Mouse (Mus musculus) spleen, postnatal 4 days (tissue): ENCODE results near the gene Dnajb1.
"Not testable (repeated sequence)": the region's sequence is repeated elsewhere in the genome, so short reads cannot be mapped to it uniquely, and the experiment has no call there.

Experiments
- DNase-seq, 2 experiments: peaks; one replicate each; pipeline ENCODE4 v3.0.0; 2022; ENCODE audit warnings: low spot score in 2 of 2

Gene Dnajb1

GRCm38 (mm10) chr8:83578131-83579055 is 29.6 kb upstream of the Dnajb1 start:
- peak; percentile 11 to 59 for DNase-seq

GRCm38 (mm10) chr8:83579676-83580075 is 28.3 kb upstream of the Dnajb1 start:
- peak; percentile 8 to 54 for DNase-seq

DNA sequence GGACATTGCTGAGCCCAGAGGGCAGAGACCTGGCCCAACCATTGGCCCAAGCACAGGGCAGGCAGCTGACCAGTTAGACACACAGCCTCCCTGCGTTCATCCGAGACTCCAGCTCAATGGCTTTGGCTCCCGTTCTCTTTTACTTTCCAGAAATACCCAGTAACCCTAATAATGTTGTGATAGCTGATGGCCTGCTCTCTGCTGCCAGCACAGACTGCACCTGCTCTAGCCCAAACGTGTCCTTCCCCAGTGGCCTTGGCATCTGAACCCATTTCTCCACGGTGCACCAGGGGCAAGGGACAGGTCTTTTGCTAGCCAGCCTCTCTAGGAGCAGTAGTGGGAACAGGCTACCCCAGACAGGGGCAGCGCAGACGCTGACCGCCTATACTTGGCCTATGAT is 27.2 kb upstream of the Dnajb1 start:
- no peak for DNase-seq

- no peak for DNase-seq
Measured at GRCm38 (mm10) chr8:83582226-83582625, 25.8 kb upstream of the Dnajb1 start.

GRCm38 (mm10) chr8:83583236-83583635 is 24.8 kb upstream of the Dnajb1 start:
- no peak for DNase-seq

GRCm38 (mm10) chr8:83584771-83585170 is 23.2 kb upstream of the Dnajb1 start:
- no peak for DNase-seq

- no peak for DNase-seq
Measured at GRCm38 (mm10) chr8:83585333-83585732, 22.7 kb upstream of the Dnajb1 start.

DNA sequence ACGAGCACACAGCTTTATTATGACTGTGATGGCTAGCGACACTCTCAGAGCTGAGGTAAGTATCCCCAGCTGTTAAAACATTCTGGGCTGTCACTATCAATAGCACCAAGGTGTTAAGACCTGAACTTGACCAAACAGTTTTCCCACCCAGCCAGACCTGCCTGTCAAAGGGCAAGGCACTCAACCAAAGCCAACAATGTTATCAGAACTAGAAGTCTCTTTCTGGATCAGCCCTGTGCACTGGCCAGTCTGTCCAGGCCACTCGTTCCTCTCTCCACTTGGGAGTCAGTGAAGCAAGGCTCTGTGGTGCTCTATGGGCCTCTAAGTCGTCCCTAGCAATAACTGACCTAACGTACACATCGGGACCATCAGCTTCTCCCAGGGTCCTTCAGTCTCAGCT is 20.3 kb upstream of the Dnajb1 start:
- DNase-seq, result no peak

GRCm38 (mm10) chr8:83588886-83589285 is 19.1 kb upstream of the Dnajb1 start:
- DNase-seq, result no peak

DNA sequence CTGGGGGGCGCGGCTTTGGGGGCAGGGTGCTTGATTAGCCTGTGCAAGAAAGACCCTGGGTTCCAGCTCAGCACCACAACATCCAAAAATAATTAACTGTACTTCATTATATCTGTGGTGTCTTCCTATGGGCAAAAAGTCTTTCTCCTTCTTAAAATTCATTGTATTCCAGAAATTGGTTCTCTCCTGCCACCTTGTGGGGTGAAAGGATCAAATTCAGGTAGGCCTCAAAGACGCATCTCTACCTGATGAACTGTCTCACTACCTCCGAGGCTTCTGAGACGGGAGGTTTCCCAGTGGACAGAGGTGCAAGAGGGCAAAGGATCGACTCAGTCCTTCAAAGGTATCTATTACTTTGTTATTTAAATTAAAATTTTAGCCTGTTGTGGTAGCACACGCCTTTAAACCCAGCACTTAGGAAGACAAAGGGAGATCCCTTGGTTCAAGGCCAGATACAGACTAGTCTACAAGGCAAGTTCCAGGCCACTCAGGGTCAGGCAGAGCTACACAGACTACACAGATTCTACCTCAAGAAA is 17.4 kb upstream of the Dnajb1 start:
- DNase-seq, result no peak

- no peak for DNase-seq
Measured at GRCm38 (mm10) chr8:83592682-83593081, 15.3 kb upstream of the Dnajb1 start.

GRCm38 (mm10) chr8:83593325-83594166 is 14.4 kb upstream of the Dnajb1 start:
- no peak for DNase-seq

DNA sequence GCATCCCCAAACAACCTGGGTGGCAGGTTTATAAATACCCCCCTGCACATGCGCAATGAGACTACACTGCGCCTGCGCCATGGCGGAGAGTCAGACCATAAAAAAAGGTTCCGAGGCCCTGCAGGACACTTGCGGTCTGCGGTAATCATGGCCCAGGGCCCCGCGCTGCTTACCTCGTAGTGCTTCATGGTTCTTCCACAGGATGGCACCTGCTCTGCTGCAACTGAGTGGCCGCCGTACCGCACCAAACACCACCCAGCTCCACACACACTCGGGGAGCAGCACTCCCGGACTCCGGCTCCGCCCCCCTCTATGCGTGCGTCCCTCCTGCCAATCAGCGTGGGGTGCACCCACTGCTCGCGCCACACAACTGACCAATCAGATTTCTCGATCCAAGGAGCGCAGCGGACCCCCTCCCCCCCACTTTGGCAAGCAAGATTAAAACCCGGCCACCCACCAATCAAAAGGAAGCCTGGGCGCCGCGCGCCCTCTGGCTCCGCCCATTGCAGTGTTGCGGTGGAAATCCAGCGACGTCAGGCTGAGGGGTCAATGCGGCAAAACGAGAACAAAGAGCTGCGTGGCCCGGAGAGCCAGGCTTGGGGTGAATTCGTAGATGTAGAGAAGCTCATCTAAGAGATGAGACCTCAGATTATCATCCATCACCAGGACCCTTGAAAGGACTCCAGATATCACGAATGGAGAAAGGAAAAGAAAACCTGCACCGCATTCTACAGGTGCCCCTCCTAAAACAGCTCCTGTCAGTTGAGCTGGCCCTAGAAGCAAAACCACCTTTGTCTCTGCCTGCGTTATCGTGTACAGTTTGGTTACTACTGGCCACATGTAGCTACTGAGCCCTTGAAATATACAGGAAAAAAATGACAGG is 13.6 kb upstream of the Dnajb1 start:
- peak; percentile 96 for DNase-seq

DNA sequence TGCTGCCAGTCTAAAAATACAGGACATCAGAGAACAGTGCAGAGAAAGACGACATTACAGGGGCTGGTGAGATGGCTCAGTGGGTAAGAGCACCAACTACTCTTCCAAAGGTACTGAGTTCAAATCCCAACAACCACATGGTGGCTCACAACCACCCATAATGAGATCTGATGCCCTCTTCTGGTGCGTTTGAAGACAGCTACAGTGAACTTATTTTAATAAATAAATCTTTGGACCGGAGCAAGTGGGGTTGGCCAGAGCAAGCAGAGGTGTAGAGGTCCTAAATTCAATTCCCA is 13.0 kb upstream of the Dnajb1 start:
- not testable (repeated sequence) for DNase-seq

- DNase-seq, result no peak
Measured at GRCm38 (mm10) chr8:83596369-83596768, 11.6 kb upstream of the Dnajb1 start.

DNA sequence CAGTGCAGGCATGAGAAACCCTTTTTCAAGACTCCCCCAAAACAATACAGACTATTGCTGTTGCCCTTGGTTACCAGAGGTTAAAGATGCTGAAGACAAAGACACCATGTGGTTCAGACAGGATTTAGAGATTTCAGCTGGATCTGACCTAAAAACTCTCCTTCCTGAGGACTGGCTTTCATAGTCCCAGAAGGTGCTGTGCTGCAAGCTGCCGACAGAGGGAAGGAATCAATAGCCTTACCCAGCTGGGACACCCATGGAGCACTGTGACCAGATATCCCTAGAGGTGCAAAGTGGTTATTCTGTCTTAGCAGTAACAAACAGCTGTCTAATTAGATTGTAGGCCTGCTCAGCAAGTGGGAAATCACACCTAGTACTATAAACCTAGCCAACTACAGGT is 9.8 kb upstream of the Dnajb1 start:
- DNase-seq, result no peak

GRCm38 (mm10) chr8:83599814-83600213 is 8.2 kb upstream of the Dnajb1 start:
- DNase-seq, result no peak

DNA sequence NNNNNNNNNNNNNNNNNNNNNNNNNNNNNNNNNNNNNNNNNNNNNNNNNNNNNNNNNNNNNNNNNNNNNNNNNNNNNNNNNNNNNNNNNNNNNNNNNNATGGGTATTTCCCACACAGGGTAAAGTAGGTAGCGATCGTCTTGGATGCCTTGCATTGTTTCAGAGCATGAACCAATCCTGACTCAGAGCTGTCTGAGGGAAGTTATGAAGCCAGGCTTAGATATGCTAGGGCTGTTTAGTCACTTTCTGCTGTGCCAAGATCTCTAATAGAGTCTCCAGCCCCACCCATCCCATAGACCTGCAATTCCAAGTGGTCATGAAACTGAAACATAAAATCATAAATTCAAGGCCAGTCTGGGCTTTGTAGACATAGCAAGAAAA is 5.4 kb upstream of the Dnajb1 start:
- no peak for DNase-seq

DNA sequence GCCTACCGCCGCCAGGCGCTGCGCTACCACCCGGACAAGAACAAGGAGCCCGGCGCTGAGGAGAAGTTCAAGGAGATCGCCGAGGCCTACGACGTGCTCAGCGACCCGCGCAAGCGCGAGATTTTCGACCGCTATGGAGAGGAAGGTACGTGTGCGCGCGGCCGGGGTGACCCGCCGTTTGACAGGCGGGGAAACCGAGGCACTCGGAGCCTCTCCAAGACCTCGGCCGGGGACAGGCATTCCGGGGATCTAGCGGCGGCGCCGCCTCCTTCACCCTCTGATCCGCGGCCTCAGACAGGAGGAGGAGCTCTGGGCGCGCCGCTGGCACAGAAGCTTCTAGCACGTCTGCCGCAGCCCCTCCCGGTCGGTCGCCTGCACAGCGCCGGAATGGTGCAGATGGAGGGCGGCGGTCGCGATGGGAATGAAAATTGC is 421 bp downstream of the Dnajb1 start:
- DNase-seq, result peak; percentile 85 to 92

DNA sequence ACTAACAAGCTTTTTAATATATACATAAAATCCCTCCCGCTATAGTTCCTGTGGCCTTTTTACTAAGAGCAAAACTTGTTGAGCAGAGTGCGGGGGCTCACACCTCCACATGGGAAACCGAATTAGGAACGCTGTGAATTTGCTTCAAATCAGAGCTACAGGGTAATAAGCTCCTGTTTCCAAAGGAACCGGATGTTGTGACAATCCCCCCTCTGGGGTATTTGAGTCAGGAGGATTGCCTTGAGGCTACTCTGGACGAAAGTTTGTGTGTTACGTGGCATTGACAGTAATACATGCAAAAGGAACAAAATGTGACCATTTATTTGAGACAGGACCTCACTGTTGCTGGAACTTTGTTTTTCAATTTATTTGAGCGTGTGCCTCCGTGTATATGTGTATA is 1.1 kb downstream of the Dnajb1 start:
- DNase-seq, result no peak

DNA sequence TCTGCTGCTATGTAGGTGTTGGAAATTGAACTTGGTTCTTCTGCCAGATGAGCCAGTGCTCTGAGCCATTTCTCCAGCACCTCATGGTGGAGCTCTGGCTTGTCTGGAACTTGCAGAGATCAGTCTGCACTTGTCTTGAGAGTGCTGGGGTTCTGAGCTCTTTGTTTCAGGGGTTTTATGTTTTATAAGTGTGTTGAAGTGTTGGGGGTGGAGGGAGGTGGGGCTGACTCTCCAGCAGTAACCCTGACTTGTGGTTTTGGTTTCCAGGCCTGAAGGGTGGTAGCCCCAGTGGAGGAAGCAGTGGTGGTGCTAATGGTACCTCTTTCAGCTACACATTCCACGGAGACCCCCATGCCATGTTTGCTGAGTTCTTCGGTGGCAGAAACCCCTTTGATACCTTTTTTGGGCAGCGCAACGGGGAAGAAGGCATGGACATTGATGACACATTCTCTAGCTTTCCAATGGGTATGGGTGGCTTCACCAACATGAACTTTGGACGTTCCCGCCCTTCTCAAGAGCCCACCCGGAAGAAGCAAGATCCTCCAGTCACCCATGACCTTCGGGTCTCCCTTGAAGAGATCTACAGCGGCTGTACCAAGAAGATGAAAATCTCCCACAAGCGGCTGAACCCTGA is 1.7 kb downstream of the Dnajb1 start:
- no peak for DNase-seq
